Mouse (Mus musculus): Measurements from ENCODE around the gene Rfx5.
A peak's percentile ranks its signal among the peaks of the same experiment; 100 is the strongest.

Rfx5 gene

GRCm38 (mm10) chr3:95003273-95003672, 49.4 kb downstream of the Rfx5 start:
- no peak for DNase-seq

GRCm38 (mm10) chr3:95005651-95006050, 51.8 kb downstream of the Rfx5 start:
- no peak for DNase-seq

- DNase-seq: peak in 1 of 2 experiments; percentile 22
These were observed 53.8 kb downstream of the Rfx5 start for GRCm38 (mm10) chr3:95007706-95008105.

- no peak for DNase-seq
These were observed 56.5 kb downstream of the Rfx5 start for GRCm38 (mm10) chr3:95010396-95010795.

All from lung, postnatal 4 days (tissue).